Mouse (Mus musculus): ENCODE results near the gene Vps51. TPM values are rescaled to one million over a fixed set of nuclear protein-coding genes. Genes with fewer than 3 reads are reported as not detected.

Vps51 gene
- polyA plus RNA-seq, 1 experiment from 2014 or later = 20.2 TPM

GRCm38 (mm10) chr19:6028991-6029390 lies 48.0 kb downstream of the Vps51 start:
- H3K4me3 ChIP-seq (ENCODE audit: inconsistent target) = no peak overlapping the region
- 88% methylated on average over 6 of the region's 6 CpGs for WGBS (ENCODE audit: missing documents)
- H3K27ac ChIP-seq = no peak overlapping the region
- no peaks in the 10 kb centered on the region for H3K36me3 ChIP-seq (ENCODE audit: inconsistent target)
- H3K79me2 ChIP-seq (ENCODE audit: inconsistent target) = no peaks in the 10 kb centered on the region

GRCm38 (mm10) chr19:6023930-6024329 lies 53.1 kb downstream of the Vps51 start:
- Histone ChIP-seq H3K79me2 (ENCODE audit: inconsistent target) (no peaks in the 10 kb centered on the region), H3K4me3 (ENCODE audit: inconsistent target) (no peak overlapping the region), H3K36me3 (ENCODE audit: inconsistent target) (no peaks in the 10 kb centered on the region), H3K27ac (no peak overlapping the region)
- 96% methylated on average over 7 of the region's 7 CpGs for WGBS (ENCODE audit: missing documents)

- Histone ChIP-seq H3K36me3 (ENCODE audit: inconsistent target) (no peaks in the 10 kb centered on the region), H3K27ac (no peak overlapping the region), H3K4me3 (ENCODE audit: inconsistent target) (no peak overlapping the region), H3K79me2 (ENCODE audit: inconsistent target) (no peaks in the 10 kb centered on the region)
- WGBS (ENCODE audit: missing documents) = 95% methylated on average over 8 of the region's 8 CpGs
Measured at GRCm38 (mm10) chr19:6023059-6023458, 54.0 kb downstream of the Vps51 start.

GRCm38 (mm10) chr19:6020276-6020675 lies 56.8 kb downstream of the Vps51 start:
- Histone ChIP-seq H3K27ac (no peak overlapping the region), H3K36me3 (ENCODE audit: inconsistent target) (no peaks in the 10 kb centered on the region), H3K79me2 (ENCODE audit: inconsistent target) (no peaks in the 10 kb centered on the region), H3K4me3 (ENCODE audit: inconsistent target) (no peak overlapping the region)
- WGBS (ENCODE audit: missing documents) = 77% methylated on average over 3 of the region's 3 CpGs

- Histone ChIP-seq H3K79me2 (ENCODE audit: inconsistent target) (peaks cover 15% of the 10 kb centered on the region; the same call in 1 of the 2 replicates), H3K27ac (no peak overlapping the region), H3K4me3 (ENCODE audit: inconsistent target) (no peak overlapping the region), H3K36me3 (ENCODE audit: inconsistent target) (no peaks in the 10 kb centered on the region; the same call in 1 of the 2 replicates)
- 27% methylated on average over 15 of the region's 15 CpGs for WGBS (ENCODE audit: missing documents)
Measured at GRCm38 (mm10) chr19:6018142-6019089, 58.6 kb downstream of the Vps51 start.

Other genes starting within 250 kb of the Vps51 start
- 8.1 to 26.2 TPM (median 19.8 TPM) in 3 replicates for gene Frmd8, start 202.0 kb downstream of the Vps51 start, polyA plus RNA-seq (2018)
- gene Slc25a45, start 199.4 kb downstream of the Vps51 start, polyA plus RNA-seq (2018) = 44.6 to 74.8 TPM (median 53.2 TPM) in 3 replicates
- gene Tigd3, start 183.1 kb downstream of the Vps51 start, polyA plus RNA-seq (2018) = 0.16 to 0.59 TPM (median 0.16 TPM) in 3 replicates
- gene Dpf2, start 164.2 kb downstream of the Vps51 start, polyA plus RNA-seq (2018) = 53.9 to 215 TPM (median 57.4 TPM) in 3 replicates
- 1.2 to 3.4 TPM (median 1.7 TPM) in 3 replicates for gene Cdc42ep2, start 152.4 kb downstream of the Vps51 start, polyA plus RNA-seq (2018)
- 14.2 to 24.9 TPM (median 20.1 TPM) in 3 replicates for gene Pola2, start 113.0 kb downstream of the Vps51 start, polyA plus RNA-seq (2018)
- gene Slc22a20, start 91.1 kb downstream of the Vps51 start, polyA plus RNA-seq (2018) = not detected in 3 replicates
- gene Capn1, start 61.3 kb downstream of the Vps51 start, polyA plus RNA-seq (2018) = 49.5 to 59.9 TPM (median 56.3 TPM) in 3 replicates
- gene Syvn1, start 30.7 kb downstream of the Vps51 start, polyA plus RNA-seq (2018) = 32.9 to 40.2 TPM (median 33.2 TPM) in 3 replicates
- gene Mrpl49, start 19.4 kb downstream of the Vps51 start, polyA plus RNA-seq (2018) = 21.9 to 37.4 TPM (median 33.3 TPM) in 3 replicates
- gene Fau, start 19.4 kb downstream of the Vps51 start, polyA plus RNA-seq (2018) = 767 to 1,640 TPM (median 1,335 TPM) in 3 replicates
- gene Znhit2, start 16.0 kb downstream of the Vps51 start, polyA plus RNA-seq (2018) = 4.0 to 21.8 TPM (median 18.1 TPM) in 3 replicates
- gene Tm7sf2, start 8.9 kb downstream of the Vps51 start, polyA plus RNA-seq (2018) = 4.6 to 21.1 TPM (median 17.5 TPM) in 3 replicates
- not detected in 3 replicates for gene Tmem262, start 2.8 kb upstream of the Vps51 start, polyA plus RNA-seq (2018)
- gene Gm28374, start 5.0 kb upstream of the Vps51 start, polyA plus RNA-seq (2018) = 0.26 TPM in 1 of 3 replicates, not detected in the others
- gene Zfpl1, start 7.7 kb upstream of the Vps51 start, polyA plus RNA-seq (2018) = 28.7 to 39.1 TPM (median 33.7 TPM) in 3 replicates
- 1.4 to 7.1 TPM (median 2.5 TPM) in 3 replicates for gene Cdca5, start 7.8 kb upstream of the Vps51 start, polyA plus RNA-seq (2018)
- gene AC131692.1, start 17.2 kb upstream of the Vps51 start, polyA plus RNA-seq (2018) = 0.29 TPM in 1 of 3 replicates, not detected in the others
- gene Naaladl1, start 28.6 kb upstream of the Vps51 start, polyA plus RNA-seq (2018) = not detected in 3 replicates
- gene Sac3d1, start 41.4 kb upstream of the Vps51 start, polyA plus RNA-seq (2018) = 1.4 to 11.0 TPM (median 6.6 TPM) in 3 replicates
- 28.8 to 41.8 TPM (median 33.8 TPM) in 3 replicates for gene Snx15, start 51.1 kb upstream of the Vps51 start, polyA plus RNA-seq (2018)
- 5.7 to 15.6 TPM (median 5.9 TPM) in 3 replicates for gene Batf2, start 63.8 kb upstream of the Vps51 start, polyA plus RNA-seq (2018)
- 24.6 to 32.9 TPM (median 27.4 TPM) in 3 replicates for gene Arl2, start 64.3 kb upstream of the Vps51 start, polyA plus RNA-seq (2018)
- gene Majin, start 107.2 kb upstream of the Vps51 start, polyA plus RNA-seq (2018) = 0.11 TPM in 1 of 3 replicates, not detected in the others
- not detected in 3 replicates for gene Gpha2, start 149.1 kb upstream of the Vps51 start, polyA plus RNA-seq (2018)
- 11.2 to 16.0 TPM (median 14.6 TPM) in 3 replicates for gene Ppp2r5b, start 158.6 kb upstream of the Vps51 start, polyA plus RNA-seq (2018)
- 8.9 to 17.0 TPM (median 9.9 TPM) in 3 replicates for gene Atg2a, start 164.4 kb upstream of the Vps51 start, polyA plus RNA-seq (2018)
- gene Ehd1, start 199.5 kb upstream of the Vps51 start, polyA plus RNA-seq (2018) = 42.9 to 146 TPM (median 81.6 TPM) in 3 replicates
- gene Cdc42bpg, start 229.2 kb upstream of the Vps51 start, polyA plus RNA-seq (2018) = 1.3 to 3.5 TPM (median 2.8 TPM) in 3 replicates

All from macrophage (primary cell).